Mouse (Mus musculus): ENCODE data around the gene Sod1.

DNA sequence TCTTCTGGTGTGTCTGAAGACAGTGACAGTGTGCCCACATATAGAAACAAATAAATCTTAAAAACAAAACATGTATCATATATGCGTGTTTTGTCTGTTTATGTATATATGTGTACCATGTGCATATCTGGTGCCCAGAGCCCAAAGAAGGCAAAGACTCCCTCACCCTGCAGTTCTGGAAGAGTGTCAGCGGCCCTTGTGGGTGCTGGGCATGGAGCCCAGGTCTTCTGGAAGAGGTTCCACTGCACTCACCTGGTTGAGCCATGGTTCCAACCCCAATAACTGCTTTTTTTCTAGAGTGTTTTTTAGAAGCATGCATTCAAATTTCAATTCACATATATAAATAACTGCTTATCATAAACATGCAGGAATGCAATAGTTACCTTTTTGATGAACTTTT lies 41.2 kb downstream of the Sod1 start:
- TF ChIP-seq CTCF (IDR thresholded peaks at IDR 0.05; ENCODE audit: insufficient read depth, low read depth, low read length) (no peak), POLR2A (IDR thresholded peaks at IDR 0.05; ENCODE audit: insufficient read depth, low read depth, low read length) (no peak)
